Mouse (Mus musculus): ENCODE results near the gene U2af1l4. TPM values are rescaled to one million over a fixed set of nuclear protein-coding genes. Genes with fewer than 3 reads are reported as not detected.

U2af1l4 gene
- polyA plus RNA-seq, 1 experiment from 2014 or later, result 85.4 TPM

- ATAC-seq (ENCODE audit: low read depth) (no peak), DNase-seq (ENCODE audit: low spot score) (no peak)
- 83% methylated on average over 11 of the region's 11 CpGs for WGBS
- Histone ChIP-seq H3K9ac (ENCODE audit: low read depth, low read length) (no peak overlapping the region), H3K9me3 (ENCODE audit: control insufficient read depth, low read length) (no peaks in the 10 kb centered on the region), H3K27ac (replicated peaks; ENCODE audit: low read depth, low read length) (no peak overlapping the region), H3K4me1 (ENCODE audit: control insufficient read depth, insufficient read depth, low read length) (no peaks in the 10 kb centered on the region; the same call in 1 of the 2 replicates), H3K27me3 (replicated peaks; ENCODE audit: control insufficient read depth, insufficient read depth, low read length) (no peaks in the 10 kb centered on the region), H3K4me2 (ENCODE audit: low read depth, low read length) (no peak overlapping the region), H3K4me3 (ENCODE audit: low read depth, low read length) (no peak overlapping the region), H3K36me3 (ENCODE audit: control insufficient read depth, insufficient read depth, low read length) (peaks cover 74% of the 10 kb centered on the region)
These were observed 4.5 kb downstream of the U2af1l4 start for GRCm38 (mm10) chr7:30567555-30567954.

GRCm38 (mm10) chr7:30572389-30572788, 9.3 kb downstream of the U2af1l4 start:
- Histone ChIP-seq H3K9ac (ENCODE audit: low read depth, low read length) (no peak overlapping the region), H3K4me2 (ENCODE audit: low read depth, low read length) (no peak overlapping the region), H3K36me3 (ENCODE audit: control insufficient read depth, insufficient read depth, low read length) (peaks cover 97% of the 10 kb centered on the region), H3K4me1 (ENCODE audit: control insufficient read depth, insufficient read depth, low read length) (no peaks in the 10 kb centered on the region), H3K27ac (replicated peaks; ENCODE audit: low read depth, low read length) (no peak overlapping the region), H3K27me3 (replicated peaks; ENCODE audit: control insufficient read depth, insufficient read depth, low read length) (no peaks in the 10 kb centered on the region), H3K9me3 (ENCODE audit: control insufficient read depth, low read length) (no peaks in the 10 kb centered on the region), H3K4me3 (ENCODE audit: low read depth, low read length) (no peak overlapping the region)
- 89% methylated on average over 5 of the region's 5 CpGs for WGBS
- no peak for DNase-seq (ENCODE audit: low spot score)
- no peak for ATAC-seq (ENCODE audit: low read depth)

GRCm38 (mm10) chr7:30572969-30573368, 9.9 kb downstream of the U2af1l4 start:
- Histone ChIP-seq H3K9ac (ENCODE audit: low read depth, low read length) (no peak overlapping the region), H3K4me2 (ENCODE audit: low read depth, low read length) (no peak overlapping the region), H3K4me1 (ENCODE audit: control insufficient read depth, insufficient read depth, low read length) (no peaks in the 10 kb centered on the region), H3K9me3 (ENCODE audit: control insufficient read depth, low read length) (no peaks in the 10 kb centered on the region), H3K4me3 (ENCODE audit: low read depth, low read length) (no peak overlapping the region), H3K27me3 (replicated peaks; ENCODE audit: control insufficient read depth, insufficient read depth, low read length) (no peaks in the 10 kb centered on the region), H3K27ac (replicated peaks; ENCODE audit: low read depth, low read length) (no peak overlapping the region), H3K36me3 (ENCODE audit: control insufficient read depth, insufficient read depth, low read length) (peaks cover 100% of the 10 kb centered on the region)
- no peak for DNase-seq (ENCODE audit: low spot score)
- WGBS, result 84% methylated on average over 2 of the region's 2 CpGs
- ATAC-seq (ENCODE audit: low read depth), result no peak

- Histone ChIP-seq H3K9me3 (ENCODE audit: control insufficient read depth, low read length) (no peaks in the 10 kb centered on the region), H3K4me1 (ENCODE audit: control insufficient read depth, insufficient read depth, low read length) (no peaks in the 10 kb centered on the region), H3K4me2 (ENCODE audit: low read depth, low read length) (no peak overlapping the region), H3K27ac (replicated peaks; ENCODE audit: low read depth, low read length) (no peak overlapping the region), H3K9ac (ENCODE audit: low read depth, low read length) (no peak overlapping the region), H3K4me3 (ENCODE audit: low read depth, low read length) (no peak overlapping the region), H3K27me3 (replicated peaks; ENCODE audit: control insufficient read depth, insufficient read depth, low read length) (no peaks in the 10 kb centered on the region), H3K36me3 (ENCODE audit: control insufficient read depth, insufficient read depth, low read length) (peaks cover 100% of the 10 kb centered on the region)
- no peak for DNase-seq (ENCODE audit: low spot score)
- WGBS, result 87% methylated on average over 8 of the region's 8 CpGs
- no peak for ATAC-seq (ENCODE audit: low read depth)
These were observed 16.8 kb downstream of the U2af1l4 start for GRCm38 (mm10) chr7:30579950-30580349.

DNA sequence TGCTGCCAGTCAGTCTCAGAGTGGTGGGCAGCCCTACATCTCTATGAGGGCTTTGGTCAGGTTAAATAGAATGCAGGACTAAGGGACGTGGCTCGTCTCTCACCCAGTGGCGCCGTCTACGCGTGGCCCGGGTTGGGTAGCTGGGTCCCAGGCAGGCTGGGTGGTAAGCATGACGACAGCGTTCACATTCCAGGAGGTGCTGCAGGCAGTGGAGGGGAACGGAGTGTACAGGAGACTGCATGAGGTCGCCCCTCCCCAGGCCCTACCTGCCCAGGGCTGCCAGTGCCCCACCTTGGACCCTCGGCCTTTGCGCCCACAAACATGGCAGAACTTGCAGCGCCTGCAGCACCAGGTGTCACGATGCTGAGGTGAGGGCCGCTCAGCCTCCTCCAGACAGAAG, 18.4 kb downstream of the U2af1l4 start:
- DNase-seq (ENCODE audit: low spot score) (no peak), ATAC-seq (ENCODE audit: low read depth) (no peak)
- Histone ChIP-seq H3K4me1 (ENCODE audit: control insufficient read depth, insufficient read depth, low read length) (no peaks in the 10 kb centered on the region), H3K27ac (replicated peaks; ENCODE audit: low read depth, low read length) (no peak overlapping the region), H3K4me2 (ENCODE audit: low read depth, low read length) (no peak overlapping the region), H3K27me3 (replicated peaks; ENCODE audit: control insufficient read depth, insufficient read depth, low read length) (no peaks in the 10 kb centered on the region), H3K9ac (ENCODE audit: low read depth, low read length) (no peak overlapping the region), H3K4me3 (ENCODE audit: low read depth, low read length) (no peak overlapping the region), H3K9me3 (ENCODE audit: control insufficient read depth, low read length) (no peaks in the 10 kb centered on the region), H3K36me3 (ENCODE audit: control insufficient read depth, insufficient read depth, low read length) (peaks cover 100% of the 10 kb centered on the region)
- WGBS, result 95% methylated on average over 16 of the region's 16 CpGs

DNA sequence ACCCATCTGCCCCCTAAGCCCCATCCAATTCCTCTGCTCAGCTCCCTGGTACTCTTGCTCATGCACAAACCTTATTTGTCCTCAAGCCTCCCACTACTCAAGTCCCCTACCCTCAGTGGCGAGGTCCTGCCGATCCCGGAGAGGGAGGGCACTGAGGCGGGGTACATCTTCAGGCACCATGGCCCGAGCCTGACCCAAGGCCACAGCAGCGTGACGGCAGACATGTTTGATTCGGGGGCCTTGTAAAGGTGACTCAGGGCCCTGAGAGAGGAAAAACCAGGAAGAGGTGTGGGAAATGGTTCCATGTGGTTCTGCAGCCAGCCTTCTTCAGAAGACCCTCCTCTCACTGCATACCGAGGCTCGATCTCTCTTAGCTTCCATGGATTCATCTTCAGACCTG, 21.2 kb downstream of the U2af1l4 start:
- H3K9ac ChIP-seq (ENCODE audit: low read depth, low read length), result no peak overlapping the region
- no peak overlapping the region for H3K4me3 ChIP-seq (ENCODE audit: low read depth, low read length)
- H3K27ac ChIP-seq (replicated peaks; ENCODE audit: low read depth, low read length), result no peak overlapping the region
- no peaks in the 10 kb centered on the region for H3K9me3 ChIP-seq (ENCODE audit: control insufficient read depth, low read length)
- no peak overlapping the region for H3K4me2 ChIP-seq (ENCODE audit: low read depth, low read length)
- peaks cover 7% of the 10 kb centered on the region; the same call in 1 of the 2 replicates for H3K4me1 ChIP-seq (ENCODE audit: control insufficient read depth, insufficient read depth, low read length)
- H3K36me3 ChIP-seq (ENCODE audit: control insufficient read depth, insufficient read depth, low read length), result peaks cover 74% of the 10 kb centered on the region
- H3K27me3 ChIP-seq (replicated peaks; ENCODE audit: control insufficient read depth, insufficient read depth, low read length), result no peaks in the 10 kb centered on the region
- ATAC-seq (ENCODE audit: low read depth) (no peak), DNase-seq (ENCODE audit: low spot score) (no peak)
- WGBS, result 95% methylated on average over 10 of the region's 10 CpGs

DNA sequence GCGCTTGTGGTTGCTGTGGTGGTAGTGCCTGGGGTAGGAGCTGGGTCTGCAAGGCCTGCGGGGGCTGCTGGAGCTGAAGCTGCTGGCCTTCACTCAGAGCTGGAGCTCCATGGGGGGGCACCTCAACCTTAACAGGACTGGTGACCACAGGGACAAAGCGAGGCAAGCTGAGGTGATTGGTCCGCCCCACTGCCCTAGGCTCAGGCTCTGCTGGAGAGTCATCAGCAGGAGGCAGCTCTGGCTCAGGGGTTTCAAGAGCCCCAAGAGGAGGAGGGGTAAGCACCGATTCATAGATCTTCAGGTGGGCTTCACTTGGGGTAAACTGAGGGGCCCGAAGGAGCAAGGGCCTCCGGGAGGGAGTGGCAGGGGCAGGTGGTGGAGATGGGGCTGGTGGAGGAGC, 22.1 kb downstream of the U2af1l4 start:
- Histone ChIP-seq H3K4me1 (ENCODE audit: control insufficient read depth, insufficient read depth, low read length) (peaks cover 7% of the 10 kb centered on the region; the same call in 1 of the 2 replicates), H3K4me3 (ENCODE audit: low read depth, low read length) (no peak overlapping the region), H3K27ac (replicated peaks; ENCODE audit: low read depth, low read length) (no peak overlapping the region), H3K36me3 (ENCODE audit: control insufficient read depth, insufficient read depth, low read length) (peaks cover 66% of the 10 kb centered on the region), H3K27me3 (replicated peaks; ENCODE audit: control insufficient read depth, insufficient read depth, low read length) (no peaks in the 10 kb centered on the region), H3K9ac (ENCODE audit: low read depth, low read length) (no peak overlapping the region), H3K9me3 (ENCODE audit: control insufficient read depth, low read length) (no peaks in the 10 kb centered on the region), H3K4me2 (ENCODE audit: low read depth, low read length) (no peak overlapping the region)
- 96% methylated on average over 7 of the region's 7 CpGs for WGBS
- DNase-seq (ENCODE audit: low spot score), result no peak
- no peak for ATAC-seq (ENCODE audit: low read depth)

DNA sequence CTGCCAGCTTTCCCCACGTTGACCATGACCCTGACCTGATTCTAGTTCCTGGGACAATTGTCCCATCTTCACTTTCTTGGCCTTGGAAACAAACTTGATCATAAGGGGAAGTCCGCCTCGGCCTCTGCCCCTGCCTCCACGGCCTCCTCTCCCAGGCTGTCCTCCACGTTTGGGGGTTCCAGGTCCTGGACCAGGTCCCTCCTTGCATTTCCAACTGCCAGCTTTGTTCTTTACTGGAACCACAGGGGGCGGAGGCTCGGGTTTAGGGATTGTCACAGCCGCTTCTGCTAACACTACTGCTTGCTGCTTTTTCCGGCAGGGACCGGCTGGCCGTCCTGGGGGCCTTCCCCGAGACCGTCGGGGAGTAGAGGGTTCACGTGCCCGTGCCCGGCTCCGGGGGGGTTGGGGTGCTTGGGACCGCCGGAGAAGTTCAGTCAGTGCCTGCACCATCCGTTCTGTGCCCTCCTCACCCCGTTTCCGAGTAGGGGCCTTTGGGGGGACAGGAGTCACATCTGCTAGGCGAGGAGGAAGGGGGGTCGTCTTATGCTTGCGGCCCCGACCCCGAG, 23.4 kb downstream of the U2af1l4 start:
- DNase-seq (ENCODE audit: low spot score), result no peak
- H3K36me3 ChIP-seq (ENCODE audit: control insufficient read depth, insufficient read depth, low read length), result peaks cover 52% of the 10 kb centered on the region
- no peak overlapping the region for H3K27ac ChIP-seq (replicated peaks; ENCODE audit: low read depth, low read length)
- no peaks in the 10 kb centered on the region for H3K27me3 ChIP-seq (replicated peaks; ENCODE audit: control insufficient read depth, insufficient read depth, low read length)
- H3K4me2 ChIP-seq (ENCODE audit: low read depth, low read length), result no peak overlapping the region
- ATAC-seq (ENCODE audit: low read depth), result no peak
- H3K4me3 ChIP-seq (ENCODE audit: low read depth, low read length), result peak overlapping the region; percentile 94
- H3K9ac ChIP-seq (ENCODE audit: low read depth, low read length), result peak overlapping the region; percentile 96; the same call in 1 of the 2 replicates
- H3K9me3 ChIP-seq (ENCODE audit: control insufficient read depth, low read length), result no peaks in the 10 kb centered on the region
- H3K4me1 ChIP-seq (ENCODE audit: control insufficient read depth, insufficient read depth, low read length), result peaks cover 7% of the 10 kb centered on the region; the same call in 1 of the 2 replicates
- 91% methylated on average over 28 of the region's 28 CpGs for WGBS
